Mouse (Mus musculus) midbrain, embryonic 13.5 days (tissue): ENCODE measurements around the gene Vps4b. TPM values are rescaled to one million over a fixed set of nuclear protein-coding genes. Genes with fewer than 3 reads are reported as not detected.
"Not testable (repeated sequence)": the region's sequence is repeated elsewhere in the genome, so short reads cannot be mapped to it uniquely, and the experiment has no call there.

ENCODE experiments used
- ATAC-seq: fragments of 200-750 bp; cut with Nextera tagmentation; 2 replicates; pipeline ENCODE4 v1.8.0; 2017; ENCODE audit warnings: mild to moderate bottlenecking, moderate TSS enrichment, moderate library complexity
- H3K27ac ChIP-seq: fragments of 300-500 bp; sonication (generic); 2 replicates; pipeline ENCODE4 v1.5.1; 2015; ENCODE audit warnings: inconsistent platforms, mild to moderate bottlenecking, moderate library complexity
- H3K27me3 ChIP-seq: fragments of 300-500 bp; sonication (generic); 2 replicates; pipeline ENCODE4 v1.6.1; 2015; ENCODE audit warnings: mild to moderate bottlenecking, inconsistent platforms
- H3K36me3 ChIP-seq: fragments of 300-500 bp; sonication (generic); 2 replicates; pipeline ENCODE4 v1.6.1; 2015; ENCODE audit warnings: mild to moderate bottlenecking, inconsistent platforms
- H3K4me1 ChIP-seq: fragments of 300-500 bp; sonication (generic); replicated peaks from 2 replicates; pipeline ENCODE4 v1.6.1; 2015; ENCODE audit warnings: inconsistent platforms
- H3K4me2 ChIP-seq: fragments of 300-500 bp; sonication (generic); replicated peaks from 2 replicates; pipeline ENCODE4 v1.6.1; 2015; ENCODE audit warnings: moderate library complexity, mild to moderate bottlenecking, inconsistent platforms
- H3K4me3 ChIP-seq: fragments of 300-500 bp; sonication (generic); replicated peaks from 2 replicates; pipeline ENCODE4 v1.5.1; 2015; ENCODE audit warnings: mild to moderate bottlenecking, inconsistent platforms
- H3K9ac ChIP-seq: fragments of 300-500 bp; sonication (generic); replicated peaks from 2 replicates; pipeline ENCODE4 v1.6.1; 2015; ENCODE audit warnings: mild to moderate bottlenecking, inconsistent platforms
- H3K9me3 ChIP-seq: fragments of 300-500 bp; sonication (generic); 2 replicates; pipeline ENCODE4 v1.6.1; 2016; ENCODE audit warnings: mild to moderate bottlenecking, inconsistent platforms
- WGBS: fragments of 180-500 bp; shearing (Covaris S2); methylation state at CpG from one replicate; pipeline ENCODE4 v1.1.7; 2015; 5-methylcytosine and 5-hydroxymethylcytosine counted together
- polyA plus RNA-seq: library from polyadenylated mRNA; unstranded; fragments of >200 nt; fragmentation: Nextera tagmentation; extraction: Ambion mirVana; gene quantifications from 2 replicates; pipeline ENCODE4 v1.2.1, GENCODE M21; 2015

The Vps4b gene
- polyA plus RNA-seq, 1 experiment from 2014 or later = 40.4 TPM

GRCm38 (mm10) chr1:106748555-106749315, 47.8 kb downstream of the Vps4b start:
- 90% methylated on average over 6 of the region's 6 CpGs for WGBS
- no peak for ATAC-seq
- H3K36me3 ChIP-seq = peaks cover 56% of the 10 kb centered on the region

DNA sequence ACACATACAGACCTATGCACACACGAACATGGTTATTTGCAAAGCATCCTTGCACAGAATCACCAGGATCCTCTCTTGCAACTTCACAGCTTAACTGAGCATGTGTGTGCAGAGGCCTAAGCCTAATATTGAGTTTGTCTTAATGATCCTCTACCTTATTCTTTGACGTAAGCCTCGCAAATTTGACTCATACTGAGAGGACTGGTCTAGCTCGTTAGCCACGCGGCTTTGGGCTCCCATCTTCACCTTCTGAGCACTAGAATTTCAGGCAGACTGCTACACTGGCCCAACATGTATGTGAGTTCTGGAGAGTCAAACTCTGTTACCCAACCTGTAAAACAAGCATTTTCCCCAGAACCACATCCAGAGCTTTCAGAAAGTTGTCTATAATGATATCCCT, 53.5 kb downstream of the Vps4b start:
- whole genome bisulfite sequencing = 87% methylated on average over 6 of the region's 6 CpGs
- Histone ChIP-seq H3K36me3 (peaks cover 51% of the 10 kb centered on the region), H3K4me2 (no peak overlapping the region)

More at GRCm38 (mm10) chr1:106748555-106749315, 47.8 kb downstream of the Vps4b start:
- Histone ChIP-seq H3K4me2 (no peak overlapping the region), H3K27me3 (no peaks in the 10 kb centered on the region), H3K4me3 (no peak overlapping the region), H3K4me1 (no peaks in the 10 kb centered on the region), H3K9ac (no peak overlapping the region), H3K27ac (no peak overlapping the region), H3K9me3 (no peaks in the 10 kb centered on the region)

GRCm38 (mm10) chr1:106740735-106741134, 55.8 kb downstream of the Vps4b start:
- H3K9me3 ChIP-seq = no peaks in the 10 kb centered on the region

More for the DNA sequence above, 53.5 kb downstream of the Vps4b start:
- H3K27ac ChIP-seq = no peak overlapping the region
- no peak overlapping the region for H3K9ac ChIP-seq
- H3K27me3 ChIP-seq = no peaks in the 10 kb centered on the region
- no peak overlapping the region for H3K4me3 ChIP-seq
- ATAC-seq = no peak
- no peaks in the 10 kb centered on the region for H3K9me3 ChIP-seq
- no peaks in the 10 kb centered on the region for H3K4me1 ChIP-seq

DNA sequence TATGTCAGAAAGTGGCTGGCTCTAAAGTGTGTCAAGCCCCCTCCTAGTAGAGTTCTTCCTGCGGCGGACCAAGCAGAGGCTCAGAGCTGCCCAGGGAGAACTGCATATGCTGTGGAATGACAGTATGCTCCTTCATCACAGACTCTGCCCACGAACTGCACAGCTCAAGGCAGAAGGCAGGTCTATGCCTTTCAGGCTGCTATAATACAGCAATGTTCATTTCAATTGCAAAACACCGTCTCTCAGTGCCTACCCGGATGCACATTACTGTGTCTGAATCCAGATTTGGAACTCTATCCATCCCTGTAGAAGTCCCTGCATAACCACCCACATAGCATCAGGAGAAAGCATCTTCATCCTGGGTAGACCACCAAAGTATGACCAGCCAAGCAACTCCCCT, 56.7 kb downstream of the Vps4b start:
- Histone ChIP-seq H3K4me2 (no peak overlapping the region), H3K4me1 (no peaks in the 10 kb centered on the region), H3K27me3 (no peaks in the 10 kb centered on the region), H3K4me3 (no peak overlapping the region), H3K9me3 (no peaks in the 10 kb centered on the region), H3K36me3 (peaks cover 38% of the 10 kb centered on the region), H3K27ac (no peak overlapping the region), H3K9ac (no peak overlapping the region)
- no peak for ATAC-seq
- 88% methylated on average over 5 of the region's 5 CpGs for WGBS

More at GRCm38 (mm10) chr1:106740735-106741134, 55.8 kb downstream of the Vps4b start:
- Histone ChIP-seq H3K4me1 (no peaks in the 10 kb centered on the region), H3K9ac (no peak overlapping the region), H3K4me3 (no peak overlapping the region), H3K36me3 (peaks cover 39% of the 10 kb centered on the region), H3K4me2 (no peak overlapping the region), H3K27me3 (no peaks in the 10 kb centered on the region), H3K27ac (no peak overlapping the region)
- no peak for ATAC-seq
- WGBS = 95% methylated on average over 4 of the region's 4 CpGs

GRCm38 (mm10) chr1:106738092-106738491, 58.4 kb downstream of the Vps4b start:
- no peaks in the 10 kb centered on the region for H3K9me3 ChIP-seq
- H3K4me3 ChIP-seq = no peak overlapping the region
- ATAC-seq = no peak
- H3K27ac ChIP-seq = no peak overlapping the region
- no peak overlapping the region for H3K4me2 ChIP-seq
- no peaks in the 10 kb centered on the region for H3K4me1 ChIP-seq
- 89% methylated on average over 3 of the region's 3 CpGs for WGBS
- H3K36me3 ChIP-seq = peaks cover 49% of the 10 kb centered on the region
- no peak overlapping the region for H3K9ac ChIP-seq
- H3K27me3 ChIP-seq = no peaks in the 10 kb centered on the region

GRCm38 (mm10) chr1:106736211-106736610, 60.3 kb downstream of the Vps4b start:
- no peaks in the 10 kb centered on the region for H3K9me3 ChIP-seq
- no peak for ATAC-seq
- no peaks in the 10 kb centered on the region for H3K4me1 ChIP-seq
- H3K9ac ChIP-seq = no peak overlapping the region
- H3K27me3 ChIP-seq = no peaks in the 10 kb centered on the region
- no peak overlapping the region for H3K4me2 ChIP-seq
- peaks cover 37% of the 10 kb centered on the region for H3K36me3 ChIP-seq
- 93% methylated on average over 8 of the region's 8 CpGs for WGBS
- no peak overlapping the region for H3K27ac ChIP-seq
- no peak overlapping the region for H3K4me3 ChIP-seq

DNA sequence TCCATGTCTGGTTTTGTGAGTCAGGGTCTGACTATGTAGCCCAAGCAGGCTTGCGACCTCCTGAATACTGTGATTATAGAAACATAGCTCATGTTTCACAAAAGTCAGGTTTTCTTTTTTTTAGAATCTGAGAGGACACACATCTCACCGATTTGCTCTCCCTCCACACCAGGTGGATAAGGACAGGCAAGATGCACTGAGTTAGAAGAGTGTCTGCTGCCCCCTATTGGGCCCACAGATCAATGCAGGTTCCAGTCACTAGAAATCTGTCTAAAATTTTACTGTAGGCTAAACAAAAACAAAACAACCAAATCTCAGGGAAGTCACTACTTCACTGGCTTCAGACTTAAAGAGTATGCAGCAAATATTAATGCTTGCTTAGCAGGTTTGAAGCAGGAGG, 60.9 kb downstream of the Vps4b start:
- Histone ChIP-seq H3K4me1 (no peaks in the 10 kb centered on the region), H3K27ac (no peak overlapping the region), H3K36me3 (peaks cover 35% of the 10 kb centered on the region), H3K4me3 (no peak overlapping the region), H3K9me3 (no peaks in the 10 kb centered on the region), H3K27me3 (no peaks in the 10 kb centered on the region), H3K9ac (no peak overlapping the region), H3K4me2 (no peak overlapping the region)
- ATAC-seq = no peak
- WGBS = 60% methylated on average over 2 of the region's 2 CpGs

DNA sequence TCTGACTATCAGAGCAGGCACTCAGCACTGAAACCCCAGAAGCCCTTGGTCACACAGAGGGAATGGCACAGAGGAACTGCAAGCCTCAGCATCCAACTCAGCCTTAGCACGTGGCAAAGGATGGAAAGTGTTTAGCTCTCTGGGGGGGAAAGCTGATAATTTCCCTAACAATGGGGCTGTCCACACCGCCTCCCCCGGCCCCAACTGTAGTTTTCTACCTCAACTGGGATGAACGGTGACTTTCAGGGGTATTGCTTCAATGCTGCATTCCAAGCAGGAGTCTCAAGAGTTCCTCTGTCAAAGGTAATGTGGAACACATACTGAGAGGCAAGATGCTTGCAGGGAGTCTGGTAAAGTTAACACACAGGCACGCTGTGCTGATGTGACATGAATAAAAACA, 74.5 kb downstream of the Vps4b start:
- Histone ChIP-seq H3K4me2 (no peak overlapping the region), H3K27ac (no peak overlapping the region), H3K4me1 (0 out of 2 replicates have a peak, but pooled peaks cover 1% of the 10 kb centered on the region), H3K27me3 (no peaks in the 10 kb centered on the region), H3K36me3 (peaks cover 6% of the 10 kb centered on the region), H3K9me3 (no peaks in the 10 kb centered on the region), H3K9ac (no peak overlapping the region), H3K4me3 (no peak overlapping the region)
- WGBS = 16% methylated on average over 5 of the region's 5 CpGs
- no peak for ATAC-seq

DNA sequence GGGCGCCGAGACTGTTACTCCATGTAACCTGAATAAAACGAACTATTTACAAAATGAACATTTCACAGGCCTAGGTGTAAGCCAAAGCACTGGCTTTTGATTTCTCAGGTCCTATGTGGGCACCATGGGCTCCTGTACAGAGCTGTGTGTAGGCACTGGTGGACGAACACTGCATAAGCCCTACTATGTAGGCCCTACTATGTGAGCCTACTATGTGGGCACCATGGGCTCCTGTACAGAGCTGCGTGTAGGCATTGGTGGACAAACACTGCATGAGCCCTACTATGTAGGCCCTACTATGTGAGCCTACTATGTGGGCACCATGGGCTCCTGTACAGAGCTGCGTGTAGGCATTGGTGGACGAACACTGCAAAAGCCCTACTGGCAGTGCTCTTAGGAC, 78.8 kb downstream of the Vps4b start:
- not testable (repeated sequence) for ATAC-seq, H3K4me2 ChIP-seq, H3K9ac ChIP-seq, H3K4me3 ChIP-seq, H3K9me3 ChIP-seq, H3K36me3 ChIP-seq, H3K27ac ChIP-seq
- H3K27me3 ChIP-seq = peaks cover 10% of the 10 kb centered on the region; the same call in 1 of the 2 replicates
- WGBS = 76% methylated on average over 7 of the region's 7 CpGs
- peaks cover 15% of the 10 kb centered on the region for H3K4me1 ChIP-seq

GRCm38 (mm10) chr1:106717071-106717601, 79.4 kb downstream of the Vps4b start:
- 29% methylated on average over 7 of the region's 7 CpGs for WGBS
- no peaks in the 10 kb centered on the region for H3K9me3 ChIP-seq
- ATAC-seq = no peak

DNA sequence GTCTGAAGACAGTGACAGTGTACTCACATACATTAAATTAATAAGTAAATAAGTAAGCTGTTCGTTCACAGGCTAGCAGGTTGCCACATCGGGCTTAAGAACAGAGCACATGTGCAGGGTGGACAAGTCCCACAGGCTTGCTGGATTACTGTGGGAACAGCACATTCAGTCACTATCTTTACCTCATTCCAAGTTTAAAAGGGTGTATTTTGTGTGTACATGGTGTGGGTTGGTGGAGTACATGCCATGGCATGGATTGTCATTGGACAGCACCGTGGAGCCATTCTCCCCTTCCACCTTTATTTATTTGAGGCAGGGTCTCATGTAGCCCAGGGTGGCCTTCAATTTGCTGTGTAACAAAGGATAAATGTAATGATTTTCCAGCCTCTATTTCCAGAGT, 80.4 kb downstream of the Vps4b start:
- Histone ChIP-seq H3K9me3 (no peaks in the 10 kb centered on the region), H3K27ac (no peak overlapping the region), H3K4me3 (no peak overlapping the region), H3K4me2 (no peak overlapping the region), H3K36me3 (no peaks in the 10 kb centered on the region), H3K9ac (no peak overlapping the region), H3K27me3 (peaks cover 10% of the 10 kb centered on the region; the same call in 1 of the 2 replicates), H3K4me1 (peaks cover 31% of the 10 kb centered on the region)
- 90% methylated on average over 3 of the region's 3 CpGs for WGBS
- no peak for ATAC-seq

More at GRCm38 (mm10) chr1:106717071-106717601, 79.4 kb downstream of the Vps4b start:
- peaks cover 21% of the 10 kb centered on the region for H3K4me1 ChIP-seq
- H3K9ac ChIP-seq = no peak overlapping the region
- H3K4me3 ChIP-seq = no peak overlapping the region
- H3K4me2 ChIP-seq = no peak overlapping the region
- no peaks in the 10 kb centered on the region for H3K36me3 ChIP-seq
- H3K27ac ChIP-seq = no peak overlapping the region
- H3K27me3 ChIP-seq = peaks cover 10% of the 10 kb centered on the region; the same call in 1 of the 2 replicates
